Mouse (Mus musculus): Measurements from ENCODE around the gene Esrrg. TPM values are rescaled to one million over a fixed set of nuclear protein-coding genes. Genes with fewer than 3 reads are reported as not detected.

Gene Esrrg
- total RNA-seq, 2 experiments from 2014 or later: 10.8 to 20.8 TPM

DNA sequence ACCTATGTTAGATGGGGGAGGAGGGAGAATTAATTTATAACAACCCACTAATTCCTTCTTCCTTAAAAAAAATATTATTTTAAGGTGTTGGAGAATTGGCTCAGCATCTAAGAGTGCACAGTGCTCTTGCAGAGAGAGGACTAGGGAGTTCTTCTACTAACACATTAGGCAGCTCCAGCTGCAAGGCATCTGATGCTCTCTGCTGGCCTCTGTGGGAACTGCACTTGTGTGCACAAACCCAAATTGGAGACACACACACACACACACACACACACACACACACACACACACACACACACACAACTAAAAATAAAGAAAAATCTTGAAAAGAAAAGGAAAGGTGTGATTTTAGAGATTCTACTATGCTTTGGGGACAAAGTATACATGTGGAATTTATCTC, 381.6 kb downstream of the Esrrg start:
- peak in 1 of 2 experiments; percentile 15 for DNase-seq

DNA sequence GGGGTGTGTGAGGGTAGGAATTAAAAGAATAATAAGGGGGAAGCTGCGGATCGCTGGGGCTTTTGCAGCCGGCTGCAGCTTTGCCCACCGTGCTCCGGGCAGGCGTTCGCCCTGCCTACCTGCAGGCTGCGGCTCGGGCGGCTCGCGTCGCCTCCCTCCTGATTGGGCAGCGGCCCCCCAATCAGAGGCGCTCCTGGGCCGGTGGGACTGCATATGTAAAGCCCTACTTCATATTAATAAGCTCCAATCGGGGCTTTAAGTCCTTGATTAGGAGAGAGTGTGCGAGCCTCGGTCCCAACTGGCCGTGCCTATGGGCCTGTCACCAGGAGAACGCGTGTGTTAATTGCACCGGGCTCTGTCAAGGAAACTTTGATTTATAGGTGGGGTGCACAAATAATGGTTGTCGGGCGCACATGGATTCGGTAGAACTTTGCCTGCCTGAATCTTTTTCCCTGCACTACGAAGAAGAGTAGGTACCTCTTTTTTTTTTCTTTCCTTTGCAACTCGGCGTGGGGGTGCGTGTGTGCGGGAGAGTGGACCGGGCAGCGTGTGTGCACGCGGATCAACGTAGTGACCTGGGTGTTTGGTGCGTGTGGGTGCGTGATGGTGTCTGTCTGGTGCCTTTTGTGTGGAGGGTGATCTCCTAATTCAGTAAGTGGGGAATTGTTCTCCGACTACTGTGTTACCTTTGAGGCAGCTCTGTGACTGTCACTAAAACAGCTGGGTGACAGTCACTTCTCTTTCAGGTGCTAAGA, 389.2 kb downstream of the Esrrg start:
- peak; percentile 87 for DNase-seq

DNA sequence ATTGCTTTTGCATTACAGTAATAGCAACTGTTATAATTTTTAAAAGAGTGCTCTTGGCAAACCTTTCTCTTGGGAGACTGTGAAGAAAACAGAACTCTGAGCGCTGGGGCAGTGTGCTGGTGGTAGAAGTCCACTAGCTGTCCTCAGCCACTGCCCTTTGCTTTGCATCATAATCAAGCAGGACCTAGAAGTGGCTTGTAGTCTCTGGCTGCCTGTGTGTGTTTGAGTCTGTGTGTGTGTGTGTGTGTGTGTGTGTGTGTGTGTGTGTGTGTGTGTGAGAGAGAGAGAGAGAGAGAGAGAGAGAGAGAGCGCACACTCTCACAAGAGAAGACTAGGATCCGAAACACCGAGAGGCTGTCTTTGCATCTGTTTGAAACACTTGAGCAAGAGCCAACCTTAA, 390.5 kb downstream of the Esrrg start:
- no peak for DNase-seq

DNA sequence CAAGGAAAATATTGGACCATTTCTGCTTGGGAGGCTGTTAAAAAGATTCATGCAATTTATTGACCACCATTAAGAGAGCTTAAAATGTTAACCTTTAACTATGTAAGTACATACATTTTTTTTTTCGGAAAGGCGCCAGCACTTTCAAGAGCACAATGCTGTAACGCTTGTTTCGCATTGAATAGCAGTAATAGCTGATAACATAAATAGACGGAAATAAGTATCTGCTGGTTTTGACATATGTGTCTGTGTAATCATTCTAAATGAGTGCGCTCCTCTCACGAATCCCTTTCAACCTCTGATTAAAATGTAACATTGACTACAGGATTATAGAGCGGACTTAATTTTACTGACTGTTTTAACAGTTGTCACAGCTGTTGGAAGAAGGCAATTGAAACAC, 391.6 kb downstream of the Esrrg start:
- no peak for DNase-seq

GRCm38 (mm10) chr1:188006820-188007491, 398.4 kb downstream of the Esrrg start:
- no peak for DNase-seq

DNA sequence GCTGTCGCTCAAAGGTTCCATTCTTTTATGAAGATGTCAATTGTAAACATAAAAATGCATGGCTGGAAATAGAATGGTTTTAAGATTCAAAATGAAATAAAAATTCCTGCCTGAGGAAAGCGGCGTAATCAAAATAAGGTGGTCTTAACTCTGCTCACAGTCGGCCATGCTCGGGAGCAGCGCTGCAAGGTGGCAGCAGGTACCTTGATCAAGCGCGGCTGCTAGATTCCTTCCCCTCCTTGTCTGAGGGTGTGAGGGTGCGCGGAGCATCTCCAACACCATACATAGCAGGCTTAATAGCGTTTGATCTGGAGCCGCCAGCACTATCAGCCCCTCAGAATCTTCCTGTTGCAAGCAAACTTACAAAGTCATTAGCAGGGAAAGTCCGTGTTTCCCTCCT, 399.9 kb downstream of the Esrrg start:
- DNase-seq: no peak

GRCm38 (mm10) chr1:188009868-188010267, 401.3 kb downstream of the Esrrg start:
- no peak for DNase-seq

- DNase-seq: no peak
Measured at GRCm38 (mm10) chr1:188010860-188011259, 402.3 kb downstream of the Esrrg start.

- DNase-seq: no peak
Measured at GRCm38 (mm10) chr1:188014411-188014810, 405.8 kb downstream of the Esrrg start.

DNA sequence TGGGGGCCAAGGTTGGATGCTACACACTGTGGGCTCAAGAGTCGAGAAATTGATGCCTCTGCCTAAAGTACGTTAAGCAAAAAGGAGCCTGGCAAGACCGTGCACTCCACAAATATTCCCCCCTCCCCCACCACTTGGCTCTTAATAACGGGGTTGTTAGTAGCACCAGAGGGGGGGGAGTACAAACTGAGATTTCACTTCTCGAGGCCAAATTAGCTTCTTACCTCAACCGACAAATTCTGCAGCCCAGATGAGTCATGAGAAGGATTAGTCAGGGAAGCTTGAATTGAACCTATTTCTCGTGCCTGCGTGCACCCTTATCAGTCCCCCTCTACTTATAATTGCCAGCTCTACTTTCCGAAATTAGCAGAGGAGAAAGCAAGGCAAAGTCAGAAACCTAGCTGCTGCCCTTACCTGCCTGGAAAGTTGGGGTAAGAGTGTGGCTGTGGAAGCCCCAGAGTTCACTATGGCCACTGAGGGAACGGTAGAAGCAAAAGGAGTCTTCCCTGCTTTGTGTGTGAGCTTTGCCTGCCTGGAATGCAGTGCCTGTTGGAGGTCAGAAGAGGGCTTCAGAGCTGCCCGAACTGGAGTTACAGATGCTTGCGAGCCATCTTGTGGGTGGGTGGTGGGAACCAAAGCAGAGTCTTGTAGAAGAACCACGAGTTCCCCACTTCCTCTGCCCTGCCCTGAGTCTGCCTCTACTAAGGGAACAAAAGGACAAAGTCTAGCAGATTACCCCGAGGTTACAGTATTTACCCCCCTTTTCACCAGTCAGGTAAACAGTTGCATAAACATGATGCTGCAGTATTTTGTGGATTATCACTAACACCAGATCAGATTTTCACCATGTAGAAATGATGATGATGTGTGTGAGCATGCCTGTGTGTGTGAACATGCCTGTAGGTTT, 409.6 kb downstream of the Esrrg start:
- peak in 1 of 2 experiments; percentile 29 for DNase-seq

DNA sequence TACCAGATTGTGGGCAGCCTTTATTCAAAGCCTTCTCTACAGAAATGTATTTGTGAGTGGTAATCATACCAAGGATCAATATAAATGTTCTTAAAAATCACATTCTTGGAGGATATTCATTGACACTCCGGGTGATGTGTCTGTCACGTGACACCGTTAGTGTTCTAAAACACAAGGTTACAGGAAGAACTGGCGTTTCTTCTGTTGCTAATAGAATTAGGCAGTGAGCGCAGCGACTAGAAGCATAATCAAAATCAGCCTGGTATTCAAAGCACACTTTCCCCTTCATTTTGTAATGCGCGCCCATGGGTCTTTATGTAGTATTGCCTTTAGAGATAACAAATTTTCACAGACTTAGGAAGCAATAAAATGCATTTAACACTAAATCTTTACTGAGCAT, 420.6 kb downstream of the Esrrg start:
- no peak for DNase-seq

GRCm38 (mm10) chr1:188030116-188030515, 421.5 kb downstream of the Esrrg start:
- no peak for DNase-seq

DNA sequence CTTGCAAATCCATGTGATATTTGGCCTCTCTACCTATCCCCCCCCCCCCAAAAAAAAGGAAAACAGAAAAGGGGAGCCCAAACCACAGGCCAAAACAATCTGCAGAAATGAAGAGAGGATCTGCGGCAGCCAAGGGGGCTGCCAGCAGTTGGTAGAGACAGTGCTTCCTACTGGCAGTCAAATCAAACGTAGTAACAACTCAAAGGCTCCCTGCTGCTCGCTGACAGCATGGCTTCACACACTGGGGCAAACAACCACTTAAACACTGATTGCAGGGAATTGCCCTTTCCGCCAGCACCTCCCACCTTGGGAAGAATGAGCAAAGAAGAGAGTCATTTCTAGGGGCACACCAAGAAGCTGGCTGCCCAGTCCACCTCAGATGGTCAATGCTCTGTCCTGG, 422.7 kb downstream of the Esrrg start:
- no peak for DNase-seq

- no peak for DNase-seq
Measured at GRCm38 (mm10) chr1:188035957-188036356, 427.4 kb downstream of the Esrrg start.

- peak in 1 of 2 experiments; percentile 4 for DNase-seq
Measured at GRCm38 (mm10) chr1:188046691-188047121, 438.1 kb downstream of the Esrrg start.

- no peak for DNase-seq
Measured at GRCm38 (mm10) chr1:188047148-188047547, 438.6 kb downstream of the Esrrg start.

GRCm38 (mm10) chr1:188055888-188056287, 447.3 kb downstream of the Esrrg start:
- peak; percentile 23 to 30 for DNase-seq

- DNase-seq: no peak
Measured at GRCm38 (mm10) chr1:188057892-188058291, 449.3 kb downstream of the Esrrg start.

DNA sequence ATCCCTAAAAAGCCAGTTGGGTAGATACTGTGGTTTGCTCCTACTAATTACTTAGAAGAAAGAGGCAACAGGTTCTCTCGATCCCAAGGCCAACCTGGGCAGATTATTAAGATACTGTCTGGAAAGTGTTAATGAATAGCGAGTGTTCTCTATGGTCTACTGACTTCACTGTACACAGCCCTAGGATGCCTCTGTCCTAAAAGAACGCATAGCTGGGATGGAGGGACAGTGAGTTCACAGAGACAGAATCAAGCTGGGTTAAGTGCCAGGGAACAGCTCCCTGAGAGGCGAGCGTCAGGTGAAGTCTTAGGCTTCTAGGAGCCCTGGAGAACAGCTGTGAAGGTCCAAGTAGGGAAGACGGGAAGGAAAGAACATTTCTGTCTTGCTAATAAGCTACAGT, 450.4 kb downstream of the Esrrg start:
- DNase-seq: no peak

DNA sequence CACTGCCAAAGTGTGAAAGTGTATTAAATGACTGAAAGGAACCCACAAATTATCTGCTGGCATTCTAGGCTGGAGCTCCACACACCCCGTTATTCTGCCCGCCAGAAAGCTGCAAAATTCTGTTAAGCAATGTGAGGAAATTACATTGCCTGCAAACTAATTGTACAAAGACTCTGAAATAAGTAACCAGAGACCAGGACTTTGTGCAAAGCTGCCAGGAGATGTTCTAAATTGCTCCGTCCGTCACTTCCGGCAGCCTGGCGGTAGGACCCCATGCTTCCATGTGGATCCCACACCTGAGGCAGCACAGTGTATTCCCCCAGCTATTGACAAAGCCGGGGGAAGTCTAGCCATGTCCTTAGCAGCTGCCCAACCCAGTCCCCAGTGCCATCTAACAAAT, 451.9 kb downstream of the Esrrg start:
- no peak for DNase-seq

DNA sequence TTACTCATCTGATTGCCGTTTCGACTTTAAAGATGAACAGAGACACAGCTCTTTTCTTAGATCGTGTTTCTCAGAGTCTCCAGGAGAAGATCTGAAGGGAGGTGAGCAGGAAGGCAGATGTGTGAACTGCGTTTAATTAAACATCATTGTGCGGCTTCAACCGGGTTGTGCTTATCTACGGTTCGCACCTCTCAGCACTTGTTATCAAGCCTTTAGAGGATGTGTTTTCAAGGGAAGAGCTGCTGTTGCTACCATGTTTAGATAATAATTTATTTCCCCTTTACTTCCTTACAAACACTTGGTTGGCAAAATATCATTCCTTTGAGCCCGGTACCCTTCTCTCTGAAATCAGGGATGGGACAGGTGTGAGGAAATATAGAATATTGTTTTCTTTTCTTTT, 460.2 kb downstream of the Esrrg start:
- no peak for DNase-seq

- no peak for DNase-seq
Measured at GRCm38 (mm10) chr1:188069849-188070248, 461.3 kb downstream of the Esrrg start.

Measured in adrenal gland, postnatal 36 days (tissue).